Mouse (Mus musculus) layer of hippocampus, postnatal 36 days (tissue): ENCODE measurements around the gene Fam19a4. TPM values are rescaled to one million over a fixed set of nuclear protein-coding genes. Genes with fewer than 3 reads are reported as not detected.
"Not testable (repeated sequence)": the region's sequence is repeated elsewhere in the genome, so short reads cannot be mapped to it uniquely, and the experiment has no call there.

Source experiments
- DNase-seq, 2 experiments: peaks; one replicate each; pipeline ENCODE4 v3.0.0; 2022
- total RNA-seq, 2 experiments: library from RNA; stranded (reverse); gene quantifications; 2 replicates each; pipeline ENCODE4 v1.2.3; 2021

Gene Fam19a4
- total RNA-seq, 2 experiments from 2014 or later: 0.15 to 0.18 TPM

GRCm38 (mm10) chr6:96944796-96945195 lies 115.4 kb downstream of the Fam19a4 start:
- no peak for DNase-seq

GRCm38 (mm10) chr6:96935776-96936175 lies 124.4 kb downstream of the Fam19a4 start:
- no peak for DNase-seq

DNA sequence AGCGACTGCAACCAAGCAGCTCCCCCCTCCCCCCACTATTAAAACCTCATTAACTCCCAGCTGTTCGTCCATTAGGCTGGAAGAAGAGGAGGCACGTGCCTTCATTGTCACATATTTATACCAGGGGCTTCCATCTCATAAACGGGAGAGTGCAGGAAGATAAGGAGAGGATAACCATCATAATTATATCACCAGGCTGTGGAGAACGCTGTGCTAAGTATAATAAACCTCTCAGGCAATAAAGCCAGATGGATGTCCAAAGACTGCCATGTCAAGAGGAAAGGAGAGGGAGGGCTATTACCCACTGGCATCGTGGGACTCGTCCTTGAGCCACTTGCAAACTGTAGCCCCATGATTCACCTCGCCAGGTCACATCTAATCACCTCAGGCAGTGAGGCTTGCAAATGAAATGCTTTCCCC lies 151.1 kb downstream of the Fam19a4 start:
- DNase-seq: no peak

DNA sequence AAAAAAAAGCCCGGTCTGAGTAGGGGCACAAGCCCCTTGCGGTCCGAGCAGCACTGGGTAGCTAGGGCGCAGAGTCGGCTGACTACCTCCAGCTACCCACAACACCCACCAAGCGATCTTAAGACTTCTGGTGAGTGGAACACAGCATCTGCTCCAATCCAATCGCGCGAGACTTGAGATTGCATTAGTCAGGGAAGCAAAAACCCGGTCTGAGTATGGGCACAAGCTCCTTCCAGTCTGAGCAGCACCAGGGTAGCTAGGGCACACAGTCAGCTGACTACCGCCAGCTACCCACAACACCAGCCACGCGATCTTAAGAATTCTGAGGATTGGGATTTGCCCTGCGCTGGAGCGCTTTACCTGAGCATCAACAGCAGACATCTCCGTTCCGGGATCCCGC lies 183.1 kb downstream of the Fam19a4 start:
- not testable (repeated sequence) for DNase-seq

GRCm38 (mm10) chr6:96876651-96877050 lies 183.6 kb downstream of the Fam19a4 start:
- DNase-seq: not testable (repeated sequence)

- DNase-seq: no peak
Observed at GRCm38 (mm10) chr6:96853065-96853464, 207.1 kb downstream of the Fam19a4 start.

GRCm38 (mm10) chr6:96843944-96844343 lies 216.3 kb downstream of the Fam19a4 start:
- DNase-seq: no peak

DNA sequence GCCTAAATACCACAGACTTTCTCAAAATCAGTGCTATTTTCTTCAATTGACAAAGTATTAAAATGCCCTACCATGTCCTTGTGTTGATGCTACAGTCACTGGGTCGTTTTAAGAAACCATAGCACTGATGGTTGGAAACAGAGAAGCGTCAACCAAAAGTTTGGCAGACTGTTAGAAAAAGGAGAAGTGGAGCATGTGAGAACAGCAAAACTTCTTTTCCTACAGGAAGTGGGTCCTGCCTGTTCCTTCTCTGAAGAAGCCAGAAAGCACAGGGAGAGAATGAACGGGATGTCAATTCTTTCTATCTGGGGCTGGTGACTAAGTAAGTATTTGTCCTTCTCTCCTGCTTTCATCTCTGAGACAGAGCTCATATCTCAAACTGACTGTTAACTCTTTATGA lies 219.6 kb downstream of the Fam19a4 start:
- no peak for DNase-seq

GRCm38 (mm10) chr6:96826626-96827025 lies 233.6 kb downstream of the Fam19a4 start:
- DNase-seq: no peak

- no peak for DNase-seq
Observed at GRCm38 (mm10) chr6:96802981-96803380, 257.2 kb downstream of the Fam19a4 start.

- no peak for DNase-seq
Observed at GRCm38 (mm10) chr6:96798746-96799145, 261.5 kb downstream of the Fam19a4 start.

GRCm38 (mm10) chr6:96797451-96797850 lies 262.8 kb downstream of the Fam19a4 start:
- no peak for DNase-seq

Other genes with a start within 250 kb of the Fam19a4 start
- gene Eogt, start 88.8 kb upstream of the Fam19a4 start, total RNA-seq: 10 to 100 TPM; 17.1 to 22.5 TPM
- gene Tmf1, start 118.7 kb upstream of the Fam19a4 start, total RNA-seq: 10 to 100 TPM; 51.4 to 52.3 TPM
- 10 to 100 TPM; 72.2 to 78.4 TPM for gene Uba3, start 145.2 kb upstream of the Fam19a4 start, total RNA-seq
- 100 to 1,000 TPM; 183 to 191 TPM for gene Arl6ip5, start 150.3 kb upstream of the Fam19a4 start, total RNA-seq
- not detected for gene Lmod3, start 192.3 kb upstream of the Fam19a4 start, total RNA-seq